Mouse (Mus musculus): ENCODE measurements around the gene Wdr43. TPM values are rescaled to one million over a fixed set of nuclear protein-coding genes. Genes with fewer than 3 reads are reported as not detected.

Wdr43 gene
- polyA plus RNA-seq, 1 experiment from 2014 or later = 61.1 TPM

GRCm38 (mm10) chr17:71658666-71659065 lies 43.0 kb downstream of the Wdr43 start:
- ATAC-seq = no peak
- no peak overlapping the region for H3K27ac ChIP-seq (ENCODE audit: low read length)
- no peak overlapping the region for H3K4me2 ChIP-seq (ENCODE audit: low read length)
- H3K9me3 ChIP-seq (ENCODE audit: control insufficient read depth, low read length) = no peaks in the 10 kb centered on the region
- no peak overlapping the region for H3K4me3 ChIP-seq (replicated peaks; ENCODE audit: low read length)
- WGBS = 93% methylated on average over 10 of the region's 10 CpGs
- peaks cover 7% of the 10 kb centered on the region for H3K4me1 ChIP-seq (replicated peaks; ENCODE audit: control insufficient read depth, insufficient read depth, low read length)
- H3K9ac ChIP-seq (replicated peaks; ENCODE audit: low read depth, low read length) = no peak overlapping the region
- H3K36me3 ChIP-seq (ENCODE audit: control insufficient read depth, insufficient read depth) = peaks cover 7% of the 10 kb centered on the region
- H3K27me3 ChIP-seq (replicated peaks; ENCODE audit: control insufficient read depth, insufficient read depth, low read length) = no peaks in the 10 kb centered on the region

DNA sequence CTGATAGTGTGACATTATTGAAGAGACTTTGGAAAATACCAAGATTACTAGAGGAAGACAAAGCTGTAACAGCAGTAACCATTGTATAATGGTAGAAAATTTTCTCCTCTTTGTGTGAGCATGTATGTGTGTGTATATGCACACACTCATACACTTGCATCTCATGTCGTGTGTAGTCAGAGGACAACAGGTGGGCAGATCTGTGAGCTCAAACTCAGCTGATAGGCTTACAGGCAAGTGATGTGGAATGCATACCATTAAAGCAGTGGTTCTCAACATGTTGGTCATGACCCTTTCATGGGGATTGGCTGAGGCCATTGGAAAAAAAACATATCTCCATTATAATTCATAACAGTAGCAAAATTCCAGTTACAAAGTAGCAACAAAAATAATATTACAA lies 44.7 kb downstream of the Wdr43 start:
- no peak overlapping the region for H3K27ac ChIP-seq (ENCODE audit: low read length)
- H3K4me1 ChIP-seq (replicated peaks; ENCODE audit: control insufficient read depth, insufficient read depth, low read length) = peaks cover 7% of the 10 kb centered on the region
- 57% methylated on average over 1 of the region's 1 CpGs for WGBS
- no peak overlapping the region for H3K4me3 ChIP-seq (replicated peaks; ENCODE audit: low read length)
- no peak overlapping the region for H3K4me2 ChIP-seq (ENCODE audit: low read length)
- H3K27me3 ChIP-seq (replicated peaks; ENCODE audit: control insufficient read depth, insufficient read depth, low read length) = no peaks in the 10 kb centered on the region
- ATAC-seq = no peak
- no peaks in the 10 kb centered on the region for H3K9me3 ChIP-seq (ENCODE audit: control insufficient read depth, low read length)
- H3K9ac ChIP-seq (replicated peaks; ENCODE audit: low read depth, low read length) = no peak overlapping the region
- peaks cover 5% of the 10 kb centered on the region for H3K36me3 ChIP-seq (ENCODE audit: control insufficient read depth, insufficient read depth)

- no peaks in the 10 kb centered on the region for H3K9me3 ChIP-seq (ENCODE audit: control insufficient read depth, low read length)
- H3K27me3 ChIP-seq (replicated peaks; ENCODE audit: control insufficient read depth, insufficient read depth, low read length) = no peaks in the 10 kb centered on the region
- H3K4me1 ChIP-seq (replicated peaks; ENCODE audit: control insufficient read depth, insufficient read depth, low read length) = peaks cover 7% of the 10 kb centered on the region
- no peak overlapping the region for H3K27ac ChIP-seq (ENCODE audit: low read length)
- peak; percentile 89 for ATAC-seq
- WGBS = 7% methylated on average over 21 of the region's 21 CpGs
- H3K4me3 ChIP-seq (replicated peaks; ENCODE audit: low read length) = peak overlapping the region; percentile 37
- peaks cover 3% of the 10 kb centered on the region; the same call in 1 of the 2 replicates for H3K36me3 ChIP-seq (ENCODE audit: control insufficient read depth, insufficient read depth)
- H3K4me2 ChIP-seq (ENCODE audit: low read length) = peak overlapping the region; percentile 65
- H3K9ac ChIP-seq (replicated peaks; ENCODE audit: low read depth, low read length) = peak overlapping the region; percentile 30; the same call in 1 of the 2 replicates
Observed at GRCm38 (mm10) chr17:71662751-71663250, 47.1 kb downstream of the Wdr43 start.

DNA sequence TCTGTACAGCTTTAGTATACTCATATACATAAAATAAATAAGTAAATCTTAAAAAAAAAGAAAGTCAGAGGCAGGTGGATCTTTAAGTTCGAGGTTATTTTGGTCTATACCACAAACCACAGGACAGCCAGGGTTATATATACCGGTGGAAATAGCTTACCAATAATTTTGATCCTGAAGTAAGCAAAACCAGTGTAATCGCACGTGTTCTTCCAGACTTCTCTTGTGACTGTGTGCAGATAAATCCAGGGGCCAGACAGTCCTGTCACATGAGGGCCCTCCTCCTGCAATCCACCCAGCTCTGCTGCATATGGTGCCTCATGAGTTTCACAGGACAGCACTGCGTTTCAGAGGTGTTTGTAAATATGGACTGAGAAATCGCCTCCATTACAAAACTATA lies 47.8 kb downstream of the Wdr43 start:
- H3K9me3 ChIP-seq (ENCODE audit: control insufficient read depth, low read length) = no peaks in the 10 kb centered on the region
- WGBS = 87% methylated on average over 6 of the region's 6 CpGs
- no peak overlapping the region for H3K9ac ChIP-seq (replicated peaks; ENCODE audit: low read depth, low read length)
- no peak overlapping the region for H3K4me2 ChIP-seq (ENCODE audit: low read length)
- H3K27ac ChIP-seq (ENCODE audit: low read length) = no peak overlapping the region
- no peak overlapping the region for H3K4me3 ChIP-seq (replicated peaks; ENCODE audit: low read length)
- H3K36me3 ChIP-seq (ENCODE audit: control insufficient read depth, insufficient read depth) = no peaks in the 10 kb centered on the region
- peaks cover 7% of the 10 kb centered on the region for H3K4me1 ChIP-seq (replicated peaks; ENCODE audit: control insufficient read depth, insufficient read depth, low read length)
- ATAC-seq = no peak
- H3K27me3 ChIP-seq (replicated peaks; ENCODE audit: control insufficient read depth, insufficient read depth, low read length) = no peaks in the 10 kb centered on the region

DNA sequence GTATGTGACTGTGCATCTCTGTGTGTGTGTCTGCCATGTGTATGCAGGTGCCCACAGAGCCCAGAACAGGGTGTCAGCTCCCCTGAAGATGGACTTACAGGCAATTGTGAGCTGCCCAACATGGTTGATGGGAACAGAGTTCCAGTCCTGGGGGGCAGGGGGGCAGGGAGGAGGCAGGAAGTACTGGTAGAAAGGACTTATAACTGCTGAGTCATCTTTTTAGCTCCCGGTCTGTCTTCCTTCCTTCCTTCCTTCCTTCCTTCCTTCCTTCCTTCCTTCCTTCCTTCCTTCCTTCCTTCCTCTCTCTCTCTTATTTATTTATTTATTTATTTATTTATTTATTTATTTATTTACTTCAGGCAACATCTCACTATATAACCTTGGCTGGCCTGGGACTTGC lies 48.5 kb downstream of the Wdr43 start:
- Histone ChIP-seq H3K4me2 (ENCODE audit: low read length) (no peak overlapping the region), H3K27ac (ENCODE audit: low read length) (no peak overlapping the region), H3K27me3 (replicated peaks; ENCODE audit: control insufficient read depth, insufficient read depth, low read length) (no peaks in the 10 kb centered on the region), H3K36me3 (ENCODE audit: control insufficient read depth, insufficient read depth) (no peaks in the 10 kb centered on the region), H3K9me3 (ENCODE audit: control insufficient read depth, low read length) (no peaks in the 10 kb centered on the region), H3K4me3 (replicated peaks; ENCODE audit: low read length) (no peak overlapping the region), H3K4me1 (replicated peaks; ENCODE audit: control insufficient read depth, insufficient read depth, low read length) (peaks cover 7% of the 10 kb centered on the region), H3K9ac (replicated peaks; ENCODE audit: low read depth, low read length) (no peak overlapping the region)
- no peak for ATAC-seq
- WGBS = 86% methylated on average over 1 of the region's 1 CpGs

DNA sequence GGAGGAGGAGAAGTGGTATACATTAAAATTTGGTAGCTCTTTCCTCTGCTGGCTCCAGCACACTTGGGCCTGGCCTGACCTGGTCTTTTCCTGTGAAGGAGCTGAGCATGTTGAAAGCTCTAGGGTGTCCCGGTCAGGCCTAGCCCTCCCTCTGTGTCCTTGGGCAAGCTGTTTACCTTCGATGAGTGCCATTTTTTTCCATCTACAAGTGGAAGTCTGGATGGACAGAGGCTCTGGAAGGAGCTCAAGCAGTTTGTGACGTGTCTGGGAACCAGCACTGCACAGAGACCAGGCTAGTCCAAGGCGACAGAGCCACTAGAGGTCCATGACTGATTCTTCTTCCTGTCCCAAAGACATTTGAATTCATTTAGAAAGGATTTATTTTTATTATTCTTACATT lies 49.5 kb downstream of the Wdr43 start:
- H3K27ac ChIP-seq (ENCODE audit: low read length) = no peak overlapping the region
- no peak overlapping the region for H3K4me3 ChIP-seq (replicated peaks; ENCODE audit: low read length)
- peaks cover 7% of the 10 kb centered on the region for H3K4me1 ChIP-seq (replicated peaks; ENCODE audit: control insufficient read depth, insufficient read depth, low read length)
- H3K9me3 ChIP-seq (ENCODE audit: control insufficient read depth, low read length) = no peaks in the 10 kb centered on the region
- H3K36me3 ChIP-seq (ENCODE audit: control insufficient read depth, insufficient read depth) = no peaks in the 10 kb centered on the region
- 87% methylated on average over 4 of the region's 4 CpGs for WGBS
- ATAC-seq = no peak
- H3K4me2 ChIP-seq (ENCODE audit: low read length) = no peak overlapping the region
- no peaks in the 10 kb centered on the region for H3K27me3 ChIP-seq (replicated peaks; ENCODE audit: control insufficient read depth, insufficient read depth, low read length)
- no peak overlapping the region for H3K9ac ChIP-seq (replicated peaks; ENCODE audit: low read depth, low read length)

- WGBS = 85% methylated on average over 5 of the region's 5 CpGs
- no peaks in the 10 kb centered on the region for H3K27me3 ChIP-seq (replicated peaks; ENCODE audit: control insufficient read depth, insufficient read depth, low read length)
- no peak overlapping the region for H3K4me2 ChIP-seq (ENCODE audit: low read length)
- no peaks in the 10 kb centered on the region for H3K36me3 ChIP-seq (ENCODE audit: control insufficient read depth, insufficient read depth)
- no peaks in the 10 kb centered on the region; the same call in 1 of the 2 replicates for H3K4me1 ChIP-seq (replicated peaks; ENCODE audit: control insufficient read depth, insufficient read depth, low read length)
- no peak overlapping the region for H3K9ac ChIP-seq (replicated peaks; ENCODE audit: low read depth, low read length)
- no peak for ATAC-seq
- H3K4me3 ChIP-seq (replicated peaks; ENCODE audit: low read length) = no peak overlapping the region
- no peaks in the 10 kb centered on the region for H3K9me3 ChIP-seq (ENCODE audit: control insufficient read depth, low read length)
- no peak overlapping the region for H3K27ac ChIP-seq (ENCODE audit: low read length)
Observed at GRCm38 (mm10) chr17:71669511-71669910, 53.8 kb downstream of the Wdr43 start.

DNA sequence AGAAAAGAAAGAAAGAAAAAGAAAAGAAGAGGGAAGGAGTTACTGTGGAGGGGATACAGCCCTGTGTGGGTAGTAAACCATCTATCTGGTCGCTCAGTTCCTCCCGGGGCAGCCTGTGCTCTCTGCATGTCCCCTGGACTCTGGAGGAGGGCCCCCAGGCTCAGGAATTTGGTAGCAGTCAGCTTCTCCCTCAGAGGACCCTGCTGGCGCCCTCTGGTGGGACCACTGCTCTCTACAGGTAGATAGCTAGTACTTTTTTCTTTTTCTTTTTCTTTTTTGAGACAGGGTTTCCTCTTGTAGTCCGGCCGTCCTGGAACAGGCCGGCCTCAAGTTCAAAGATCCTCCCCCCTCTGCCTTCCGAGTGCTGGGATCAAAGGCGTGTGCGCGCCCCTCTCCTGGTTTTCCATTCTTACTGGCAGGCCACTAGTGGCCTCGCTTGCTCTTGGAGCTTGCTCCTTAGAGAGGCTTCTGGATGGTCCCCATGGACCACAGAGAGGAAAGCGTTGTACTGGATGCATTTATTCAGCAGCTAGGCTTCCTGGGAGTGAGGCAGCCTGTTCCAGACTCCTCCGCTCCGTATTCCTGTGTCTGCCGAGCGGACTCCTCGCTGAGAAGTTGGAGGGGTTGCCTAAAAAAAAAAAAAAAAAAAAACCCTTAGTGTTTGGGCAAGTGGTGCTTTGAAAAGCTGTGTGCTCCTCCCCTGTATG lies 56.3 kb downstream of the Wdr43 start:
- no peak overlapping the region for H3K4me2 ChIP-seq (ENCODE audit: low read length)
- no peak overlapping the region for H3K4me3 ChIP-seq (replicated peaks; ENCODE audit: low read length)
- H3K9ac ChIP-seq (replicated peaks; ENCODE audit: low read depth, low read length) = no peak overlapping the region
- H3K9me3 ChIP-seq (ENCODE audit: control insufficient read depth, low read length) = no peaks in the 10 kb centered on the region
- no peaks in the 10 kb centered on the region for H3K27me3 ChIP-seq (replicated peaks; ENCODE audit: control insufficient read depth, insufficient read depth, low read length)
- no peak for ATAC-seq
- H3K4me1 ChIP-seq (replicated peaks; ENCODE audit: control insufficient read depth, insufficient read depth, low read length) = peaks cover 4% of the 10 kb centered on the region; the same call in 1 of the 2 replicates
- WGBS = 59% methylated on average over 17 of the region's 17 CpGs
- H3K27ac ChIP-seq (ENCODE audit: low read length) = no peak overlapping the region
- H3K36me3 ChIP-seq (ENCODE audit: control insufficient read depth, insufficient read depth) = no peaks in the 10 kb centered on the region

- no peaks in the 10 kb centered on the region for H3K36me3 ChIP-seq (ENCODE audit: control insufficient read depth, insufficient read depth)
- no peaks in the 10 kb centered on the region for H3K27me3 ChIP-seq (replicated peaks; ENCODE audit: control insufficient read depth, insufficient read depth, low read length)
- no peak within 1 kb of the TSS for H3K4me2 ChIP-seq (ENCODE audit: low read length)
- H3K4me1 ChIP-seq (replicated peaks; ENCODE audit: control insufficient read depth, insufficient read depth, low read length) = peaks cover 4% of the 10 kb centered on the region; the same call in 1 of the 2 replicates
- peak; percentile 45; the same call in 1 of the 2 replicates for ATAC-seq
- H3K27ac ChIP-seq (ENCODE audit: low read length) = no peak within 1 kb of the TSS
- H3K9me3 ChIP-seq (ENCODE audit: control insufficient read depth, low read length) = no peaks in the 10 kb centered on the region
- 31% methylated on average over 9 of the region's 9 CpGs for WGBS
- no peak within 1 kb of the TSS for H3K4me3 ChIP-seq (replicated peaks; ENCODE audit: low read length)
- no peak within 1 kb of the TSS; the same call in 1 of the 2 replicates for H3K9ac ChIP-seq (replicated peaks; ENCODE audit: low read depth, low read length)
Observed at GRCm38 (mm10) chr17:71673092-71673491, 57.4 kb downstream of the Wdr43 start, which contains the start of gene Togaram2. Togaram2 (plus strand) TSS chr17:71673261.
